ENCODE assay signal across 21 mouse cellular contexts in genomic region chr11:47343486-47343885, GRCm38 (mm10).
A peak's percentile ranks its signal among the peaks of the same experiment; 100 is the strongest.
DNase-seq lines count a peak whose midpoint lies in the region; ATAC-seq and TF ChIP-seq lines count a peak whose summit lies in the region.
"Had no signal": no experiment of that assay in that cellular context is flagged by ENCODE, and none has a peak within 500 bp of the region (broad histone marks: within the 10 kb centered on the region; RNA-seq: fewer than 3 reads in every experiment).

No protein-coding gene starts in this region.

- no peak overlapping the region for H3K4me2 ChIP-seq in hindbrain, postnatal 0 days (ENCODE audit: low read depth, low read length)
- no peak overlapping the region for H3K4me2 ChIP-seq in stomach, embryonic 16.5 days (ENCODE audit: low read depth, low read length)
- no peak overlapping the region for H3K4me2 ChIP-seq in stomach, postnatal 0 days (replicated peaks; ENCODE audit: low read depth)
- no peak overlapping the region for H3K4me2 ChIP-seq in forebrain, embryonic 15.5 days (replicated peaks)
- H3K4me2 ChIP-seq: embryonic facial prominence, embryonic 15.5 days; heart, embryonic 12.5 days; hindbrain, embryonic 12.5 days had no signal

- no peak overlapping the region for H3K27ac ChIP-seq in hindbrain, postnatal 0 days
- no peak overlapping the region for H3K27ac ChIP-seq in hindbrain, embryonic 10.5 days
- H3K27ac ChIP-seq in stomach, embryonic 16.5 days (ENCODE audit: low read length): no peak overlapping the region
- H3K27ac ChIP-seq in stomach, postnatal 0 days (replicated peaks): no peak overlapping the region
- no peak overlapping the region for H3K27ac ChIP-seq in forebrain, embryonic 15.5 days (replicated peaks)
- H3K27ac ChIP-seq: embryonic facial prominence, embryonic 15.5 days; hindbrain, embryonic 12.5 days; limb, embryonic 10.5 days; midbrain, embryonic 10.5 days had no signal

- H3K27me3 ChIP-seq in hindbrain, postnatal 0 days (ENCODE audit: insufficient read depth, low read length): no peaks in the 10 kb centered on the region
- H3K27me3 ChIP-seq in hindbrain, embryonic 10.5 days (ENCODE audit: insufficient read depth, poor library complexity, severe bottlenecking): no peaks in the 10 kb centered on the region
- no peaks in the 10 kb centered on the region for H3K27me3 ChIP-seq in stomach, embryonic 16.5 days (ENCODE audit: control insufficient read depth, insufficient read depth, low read length)
- no peaks in the 10 kb centered on the region for H3K27me3 ChIP-seq in stomach, postnatal 0 days (ENCODE audit: control insufficient read depth, insufficient read depth, low read length)
- peaks cover 17% of the 10 kb centered on the region; the same call in 1 of the 2 replicates for H3K27me3 ChIP-seq in forebrain, embryonic 15.5 days
- H3K27me3 ChIP-seq: embryonic facial prominence, embryonic 15.5 days; heart, embryonic 12.5 days; hindbrain, embryonic 12.5 days had no signal

- H3K36me3 ChIP-seq in hindbrain, postnatal 0 days (ENCODE audit: insufficient read depth, low read length): no peaks in the 10 kb centered on the region
- no peaks in the 10 kb centered on the region for H3K36me3 ChIP-seq in hindbrain, embryonic 10.5 days
- no peaks in the 10 kb centered on the region for H3K36me3 ChIP-seq in stomach, embryonic 16.5 days (ENCODE audit: control insufficient read depth, insufficient read depth, low read length)
- H3K36me3 ChIP-seq in stomach, postnatal 0 days (ENCODE audit: control insufficient read depth, insufficient read depth, low read length): no peaks in the 10 kb centered on the region
- no peaks in the 10 kb centered on the region for H3K36me3 ChIP-seq in forebrain, embryonic 15.5 days
- H3K36me3 ChIP-seq: embryonic facial prominence, embryonic 15.5 days; heart, embryonic 12.5 days; hindbrain, embryonic 12.5 days; limb, embryonic 10.5 days; midbrain, embryonic 10.5 days had no signal

- no peak overlapping the region for H3K4me3 ChIP-seq in hindbrain, postnatal 0 days (ENCODE audit: low read length)
- no peak overlapping the region for H3K4me3 ChIP-seq in hindbrain, embryonic 10.5 days
- no peak overlapping the region for H3K4me3 ChIP-seq in stomach, embryonic 16.5 days (replicated peaks; ENCODE audit: low read length)
- no peak overlapping the region for H3K4me3 ChIP-seq in stomach, postnatal 0 days (ENCODE audit: low read depth, low read length)
- no peak overlapping the region for H3K4me3 ChIP-seq in forebrain, embryonic 15.5 days
- H3K4me3 ChIP-seq: embryonic facial prominence, embryonic 15.5 days; heart, embryonic 12.5 days; hindbrain, embryonic 12.5 days; limb, embryonic 10.5 days; midbrain, embryonic 10.5 days had no signal

- WGBS in hindbrain, postnatal 0 days: 36% methylated on average over 2 of the region's 2 CpGs
- 64% methylated on average over 2 of the region's 2 CpGs for WGBS in hindbrain, embryonic 10.5 days
- 29% methylated on average over 2 of the region's 2 CpGs for WGBS in stomach, embryonic 16.5 days
- WGBS in stomach, postnatal 0 days: 29% methylated on average over 2 of the region's 2 CpGs
- 3% methylated on average over 2 of the region's 2 CpGs for WGBS in forebrain, embryonic 15.5 days

- peak; percentile 12 for DNase-seq in hindbrain, postnatal 0 days (ENCODE audit: low spot score)
- no peak for DNase-seq in hindbrain, embryonic 10.5 days (ENCODE audit: low spot score)
- DNase-seq in stomach, postnatal 0 days (ENCODE audit: low spot score): no peak
- DNase-seq in heart, postnatal 4 days: no peak
- no peak for DNase-seq in urinary bladder, postnatal 14 days (ENCODE audit: low spot score)
- DNase-seq: adrenal gland, adult 8-10 months; cerebellum, adult 9-11 months; gastrocnemius, postnatal 25 days; heart, adult 18-20 months; heart, postnatal 10 days; kidney, adult 11 months; liver had no signal

- no peaks in the 10 kb centered on the region for H3K9me3 ChIP-seq in hindbrain, postnatal 0 days (ENCODE audit: low read length)
- H3K9me3 ChIP-seq in hindbrain, embryonic 10.5 days: no peaks in the 10 kb centered on the region
- no peaks in the 10 kb centered on the region for H3K9me3 ChIP-seq in stomach, embryonic 16.5 days (replicated peaks; ENCODE audit: control insufficient read depth, low read length)
- H3K9me3 ChIP-seq in stomach, postnatal 0 days (ENCODE audit: control insufficient read depth, low read length): no peaks in the 10 kb centered on the region
- H3K9me3 ChIP-seq in forebrain, embryonic 15.5 days: no peaks in the 10 kb centered on the region
- H3K9me3 ChIP-seq: embryonic facial prominence, embryonic 15.5 days; heart, embryonic 12.5 days; hindbrain, embryonic 12.5 days; limb, embryonic 10.5 days; midbrain, embryonic 10.5 days had no signal

- H3K9ac ChIP-seq in hindbrain, postnatal 0 days (replicated peaks; ENCODE audit: low read length): no peak overlapping the region
- H3K9ac ChIP-seq in stomach, embryonic 16.5 days (ENCODE audit: low read length): no peak overlapping the region
- H3K9ac ChIP-seq in stomach, postnatal 0 days (ENCODE audit: low read length): no peak overlapping the region
- no peak overlapping the region for H3K9ac ChIP-seq in forebrain, embryonic 15.5 days (replicated peaks)
- H3K9ac ChIP-seq: embryonic facial prominence, embryonic 15.5 days; heart, embryonic 12.5 days; hindbrain, embryonic 12.5 days had no signal

- ATAC-seq in hindbrain, postnatal 0 days: no peak
- ATAC-seq in stomach, embryonic 16.5 days (ENCODE audit: insufficient read depth, low FRiP score): peak; percentile 64; the same call in 1 of the 2 replicates
- no peak for ATAC-seq in stomach, postnatal 0 days (ENCODE audit: low FRiP score, low TSS enrichment)
- ATAC-seq in forebrain, embryonic 15.5 days (replicated peaks): peak; percentile 92
- ATAC-seq: activated CD4-positive, CD25-positive, alpha-beta regulatory T cell, adult 4 months; lung, postnatal 0 days had no signal

- TF ChIP-seq CTCF in hindbrain, postnatal 0 days (IDR thresholded peaks at IDR 0.05; ENCODE audit: low read depth): no peak
- TF ChIP-seq CTCF in stomach, postnatal 0 days (IDR thresholded peaks at IDR 0.05; ENCODE audit: low read depth): no peak

- TF ChIP-seq EP300 in stomach, postnatal 0 days (optimal IDR thresholded peaks at IDR 0.05): no peak

- H3K4me1 ChIP-seq in hindbrain, postnatal 0 days (ENCODE audit: insufficient read depth, low read length): no peaks in the 10 kb centered on the region
- H3K4me1 ChIP-seq in hindbrain, embryonic 10.5 days (replicated peaks): no peaks in the 10 kb centered on the region
- H3K4me1 ChIP-seq in stomach, embryonic 16.5 days (ENCODE audit: control insufficient read depth, insufficient read depth, low read length): no peaks in the 10 kb centered on the region
- no peaks in the 10 kb centered on the region for H3K4me1 ChIP-seq in stomach, postnatal 0 days (replicated peaks; ENCODE audit: control insufficient read depth, insufficient read depth)
- H3K4me1 ChIP-seq in forebrain, embryonic 15.5 days: peaks cover 17% of the 10 kb centered on the region; the same call in 1 of the 2 replicates
- H3K4me1 ChIP-seq: embryonic facial prominence, embryonic 15.5 days; hindbrain, embryonic 12.5 days; midbrain, embryonic 10.5 days had no signal

Comparison
In these comparisons a context has a peak if more than half of its experiments do, and no peak if none do; other contexts are left out.
1. ATAC-seq: peak in stomach, embryonic 16.5 days (single experiment) and forebrain, embryonic 15.5 days (single experiment); none in hindbrain, postnatal 0 days (single experiment) and stomach, postnatal 0 days (single experiment).